8 mouse cellular contexts compared by ENCODE assay signal in the genomic region with DNA sequence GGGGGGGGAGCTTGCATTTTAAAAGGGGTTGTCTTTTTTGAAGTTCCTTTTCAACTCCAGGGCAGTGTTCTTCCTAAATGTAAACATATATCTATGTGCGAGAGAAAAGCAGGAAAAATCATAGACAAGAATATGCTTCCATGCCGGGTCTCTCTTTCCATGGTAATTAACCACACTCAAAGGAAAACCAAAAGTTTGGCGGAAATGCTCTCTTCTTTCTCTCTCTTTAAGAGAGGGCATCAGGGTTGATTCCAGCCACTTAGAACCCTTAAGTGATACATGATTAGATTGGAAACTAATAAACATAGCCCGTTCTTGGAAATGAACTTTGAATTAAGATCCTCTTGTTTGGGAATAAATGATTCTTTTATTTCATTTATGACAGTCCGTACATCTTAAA.
DNase-seq lines count a peak whose midpoint lies in the region; ATAC-seq and TF ChIP-seq lines count a peak whose summit lies in the region.

No protein-coding gene starts in this region.

- no peak for ATAC-seq in forebrain, embryonic 12.5 days (ENCODE audit: low FRiP score)
- ATAC-seq in neural tube, embryonic 13.5 days (ENCODE audit: low read depth): no peak
- ATAC-seq in activated CD4-positive, CD25-positive, alpha-beta regulatory T cell, adult 4 months: no peak

- H3K27ac ChIP-seq in left cerebral cortex, adult 2 months: peak overlapping the region; percentile 84
- no peak overlapping the region for H3K27ac ChIP-seq in forebrain, embryonic 12.5 days
- no peak overlapping the region for H3K27ac ChIP-seq in limb, embryonic 10.5 days
- peak overlapping the region; percentile 96; the same call in 1 of the 2 replicates for H3K27ac ChIP-seq in neural tube, embryonic 13.5 days (replicated peaks)

- DNase-seq in left cerebral cortex, adult 2 months (ENCODE audit: extremely low spot score in 1 of 2, low spot score in 2 of 2): no peak
- no peak for DNase-seq in left cerebral cortex, adult 9 months (ENCODE audit: low spot score in 2 of 2)
- no peak for DNase-seq in limb, embryonic 10.5 days (ENCODE audit: low spot score)
- no peak for DNase-seq in right cerebral cortex, postnatal 25 days
- no peak for DNase-seq in left cerebral cortex, postnatal 4 days

- intact Hi-C loops in left cerebral cortex, adult 2 months (cut with DNase I): no loop called here
- intact Hi-C loops in left cerebral cortex, postnatal 4 days (cut with DNase I): no loop called here

- no peak for TF ChIP-seq CTCF in left cerebral cortex, adult 2 months (IDR thresholded peaks at IDR 0.05)

- H3K27me3 ChIP-seq in forebrain, embryonic 12.5 days: peaks cover 26% of the 10 kb centered on the region
- H3K27me3 ChIP-seq in limb, embryonic 10.5 days (ENCODE audit: low read depth, poor library complexity, severe bottlenecking): peaks cover 34% of the 10 kb centered on the region; the same call in 1 of the 2 replicates
- H3K27me3 ChIP-seq in neural tube, embryonic 13.5 days: 0 out of 2 replicates have a peak, but pooled peaks cover 7% of the 10 kb centered on the region

- peak overlapping the region; percentile 74 for H3K4me3 ChIP-seq in left cerebral cortex, adult 2 months
- H3K4me3 ChIP-seq in forebrain, embryonic 12.5 days (replicated peaks): peak overlapping the region; percentile 77; the same call in 1 of the 2 replicates
- H3K4me3 ChIP-seq in limb, embryonic 10.5 days: peak overlapping the region; percentile 83
- H3K4me3 ChIP-seq in neural tube, embryonic 13.5 days: peak overlapping the region; percentile 63

- H3K9ac ChIP-seq in forebrain, embryonic 12.5 days: no peak overlapping the region
- H3K9ac ChIP-seq in neural tube, embryonic 13.5 days: peak overlapping the region; percentile 87

- H3K9me3 ChIP-seq in forebrain, embryonic 12.5 days: no peaks in the 10 kb centered on the region
- H3K9me3 ChIP-seq in limb, embryonic 10.5 days (replicated peaks): no peaks in the 10 kb centered on the region
- H3K9me3 ChIP-seq in neural tube, embryonic 13.5 days: no peaks in the 10 kb centered on the region

- peaks cover 25% of the 10 kb centered on the region for H3K4me1 ChIP-seq in forebrain, embryonic 12.5 days
- H3K4me1 ChIP-seq in limb, embryonic 10.5 days: peaks cover 24% of the 10 kb centered on the region
- peaks cover 49% of the 10 kb centered on the region for H3K4me1 ChIP-seq in neural tube, embryonic 13.5 days (replicated peaks)

- no peaks in the 10 kb centered on the region for H3K36me3 ChIP-seq in forebrain, embryonic 12.5 days (replicated peaks)
- H3K36me3 ChIP-seq in limb, embryonic 10.5 days: no peaks in the 10 kb centered on the region
- no peaks in the 10 kb centered on the region for H3K36me3 ChIP-seq in neural tube, embryonic 13.5 days

- peak overlapping the region; percentile 95 for H3K4me2 ChIP-seq in forebrain, embryonic 12.5 days
- peak overlapping the region; percentile 68 for H3K4me2 ChIP-seq in neural tube, embryonic 13.5 days

- WGBS in forebrain, embryonic 12.5 days: 27% methylated on average over 5 of the region's 5 CpGs
- WGBS in limb, embryonic 10.5 days: 34% methylated on average over 5 of the region's 5 CpGs
- 14% methylated on average over 5 of the region's 5 CpGs for WGBS in neural tube, embryonic 13.5 days

Comparison
In these comparisons a context has a peak if more than half of its experiments do, and no peak if none do; other contexts are left out.
1. H3K27ac ChIP-seq: peak in left cerebral cortex, adult 2 months (single experiment) and neural tube, embryonic 13.5 days (single experiment); none in forebrain, embryonic 12.5 days (single experiment) and limb, embryonic 10.5 days (single experiment).
2. Peak in every context shown above with its lines, with median percentiles within 50 percentile points of each other: H3K4me3 ChIP-seq.